Mouse (Mus musculus) gastrocnemius, postnatal 36 days (tissue): Measurements from ENCODE around the gene Igf2r. TPM values are rescaled to one million over a fixed set of nuclear protein-coding genes. Genes with fewer than 3 reads are reported as not detected.
A peak's percentile ranks its signal among the peaks of the same experiment; 100 is the strongest.

Experiments used
- DNase-seq, 2 experiments: peaks; one replicate each; pipeline ENCODE4 v3.0.0; 2022
- intact Hi-C: fragments of 180-260 bp; cut with DNase I; formaldehyde crosslinking; loops from one replicate; pipeline ENCODE4 v1.15.1; 2025
- total RNA-seq, 2 experiments: library from RNA; stranded (reverse); gene quantifications; 2 replicates each; pipeline ENCODE4 v1.2.3; 2021

The Igf2r gene
- total RNA-seq, 2 experiments from 2014 or later, result 41.0 to 42.8 TPM

DNA sequence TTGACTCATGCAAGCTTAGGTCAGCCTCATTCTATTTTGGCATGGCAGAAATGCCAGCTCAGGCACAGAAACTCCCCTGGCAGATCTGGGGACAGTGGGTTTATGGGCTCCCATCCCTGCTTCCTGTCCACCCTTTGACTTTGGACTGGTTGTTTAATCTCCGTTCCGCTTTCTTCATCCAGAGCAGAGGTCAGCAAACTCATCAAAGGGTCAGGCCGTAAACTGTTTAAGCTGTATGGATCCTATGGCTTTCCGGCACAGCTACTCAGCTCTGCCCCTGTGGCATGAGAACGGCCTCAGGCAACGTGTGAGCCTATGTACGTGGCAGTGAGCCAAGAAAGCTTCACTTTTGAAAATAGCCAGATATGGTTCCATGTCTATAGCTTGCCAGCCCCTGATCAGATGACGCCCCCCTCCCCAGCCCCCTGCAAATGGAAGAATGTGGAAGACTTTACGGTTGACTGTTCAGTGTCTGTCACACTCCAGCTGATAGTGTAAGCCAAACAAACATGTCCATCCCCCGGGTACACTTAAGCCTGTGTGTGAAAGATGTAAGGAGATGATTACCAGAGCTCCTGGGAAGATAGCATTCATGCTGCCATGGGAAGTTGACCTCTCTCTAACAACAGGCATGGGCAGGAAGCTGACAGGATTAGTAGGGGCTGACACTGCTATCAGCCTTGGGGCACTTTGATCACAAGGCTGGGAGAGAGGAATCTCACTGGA, 21.1 kb upstream of the Igf2r start:
- intact Hi-C loops, result no loop called here
- DNase-seq, result no peak

- DNase-seq, result no peak
- intact Hi-C loops, result no loop called here
Measured at GRCm38 (mm10) chr17:12782861-12783847, 13.7 kb upstream of the Igf2r start.

DNA sequence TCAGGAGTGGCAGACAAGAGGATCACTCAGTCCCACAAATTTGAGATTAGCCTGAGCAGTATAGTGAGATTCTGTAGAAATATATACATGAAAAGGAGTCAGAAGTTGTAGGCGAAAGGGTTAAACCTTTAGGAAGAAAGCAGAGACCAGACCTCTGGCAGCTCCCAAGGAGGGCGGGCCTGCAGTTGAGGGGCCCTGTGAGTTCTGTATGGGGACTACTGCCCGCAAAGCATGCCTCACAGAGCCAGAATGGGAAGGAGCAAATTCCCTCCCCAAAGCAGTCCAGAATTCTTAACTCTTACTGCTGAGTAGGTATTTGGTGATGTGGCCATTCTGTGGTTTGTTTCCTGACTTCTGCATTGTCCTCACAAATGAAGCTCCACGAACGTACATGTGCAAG, 11.6 kb upstream of the Igf2r start:
- DNase-seq, result no peak
- intact Hi-C loops, result no loop called here

DNA sequence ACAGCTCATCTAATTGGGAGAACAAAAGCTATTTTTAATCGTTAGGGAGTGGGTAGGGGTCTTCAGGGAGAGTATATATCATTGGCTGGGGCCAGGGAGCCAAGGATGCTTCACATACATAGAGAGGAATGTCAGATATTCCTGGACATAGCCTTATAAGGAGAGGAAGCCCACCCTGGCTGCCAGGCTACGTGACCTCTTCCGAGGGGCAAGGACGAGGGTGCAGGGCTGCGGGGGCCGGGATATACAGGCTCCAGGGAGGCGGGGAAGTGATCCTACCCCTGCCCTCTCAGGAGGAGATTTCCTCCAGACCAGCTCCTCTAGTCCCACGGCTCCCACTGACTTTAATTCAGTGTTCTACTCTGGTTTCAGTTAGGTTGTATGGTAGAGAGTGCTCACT, 10.7 kb upstream of the Igf2r start:
- no peak for DNase-seq
- intact Hi-C loops, result no loop called here

DNA sequence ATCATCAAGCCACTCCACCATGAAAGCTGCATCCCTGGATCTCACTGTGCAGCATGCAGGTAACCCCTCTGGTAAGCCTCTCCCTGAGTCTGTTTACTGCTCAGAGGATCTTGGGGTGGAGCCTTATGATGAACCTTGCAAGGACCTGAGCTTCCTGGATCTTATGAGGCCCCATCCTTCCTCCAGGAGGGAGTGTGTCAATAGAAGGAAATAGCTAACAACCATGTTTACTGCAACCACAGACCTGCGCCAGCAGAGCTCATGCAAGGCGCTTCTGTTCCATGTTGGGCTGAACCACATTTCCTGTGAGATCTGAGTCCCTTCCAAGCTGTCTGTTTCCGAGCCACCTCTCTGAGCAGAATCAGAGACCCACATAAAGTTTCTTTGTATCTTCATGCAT, 10.0 kb upstream of the Igf2r start:
- intact Hi-C loops, result no loop called here
- DNase-seq, result no peak

DNA sequence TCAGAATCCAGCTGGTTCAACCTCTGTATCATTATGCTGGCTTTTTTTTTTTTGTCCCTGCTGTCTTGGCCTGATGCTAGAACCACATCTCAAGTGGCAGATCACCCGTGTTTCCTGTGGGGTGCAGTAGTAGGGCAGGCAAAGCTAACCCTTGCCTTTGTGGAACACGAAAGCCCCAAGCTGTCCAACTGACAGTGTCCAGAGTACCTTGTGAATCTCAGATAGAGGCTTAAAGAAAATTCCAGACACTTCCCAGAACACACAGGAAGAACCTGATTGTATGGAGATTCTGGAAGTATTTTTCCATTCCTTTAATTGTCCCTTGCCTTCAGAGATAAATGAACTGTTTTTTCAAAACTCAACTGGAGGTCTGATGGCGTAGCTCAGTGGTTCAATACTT, 4.5 kb upstream of the Igf2r start:
- no peak for DNase-seq
- intact Hi-C loops, result no loop called here

GRCm38 (mm10) chr17:12770500-12770899, 1.0 kb upstream of the Igf2r start:
- intact Hi-C loops, result no loop called here
- DNase-seq, result no peak

DNA sequence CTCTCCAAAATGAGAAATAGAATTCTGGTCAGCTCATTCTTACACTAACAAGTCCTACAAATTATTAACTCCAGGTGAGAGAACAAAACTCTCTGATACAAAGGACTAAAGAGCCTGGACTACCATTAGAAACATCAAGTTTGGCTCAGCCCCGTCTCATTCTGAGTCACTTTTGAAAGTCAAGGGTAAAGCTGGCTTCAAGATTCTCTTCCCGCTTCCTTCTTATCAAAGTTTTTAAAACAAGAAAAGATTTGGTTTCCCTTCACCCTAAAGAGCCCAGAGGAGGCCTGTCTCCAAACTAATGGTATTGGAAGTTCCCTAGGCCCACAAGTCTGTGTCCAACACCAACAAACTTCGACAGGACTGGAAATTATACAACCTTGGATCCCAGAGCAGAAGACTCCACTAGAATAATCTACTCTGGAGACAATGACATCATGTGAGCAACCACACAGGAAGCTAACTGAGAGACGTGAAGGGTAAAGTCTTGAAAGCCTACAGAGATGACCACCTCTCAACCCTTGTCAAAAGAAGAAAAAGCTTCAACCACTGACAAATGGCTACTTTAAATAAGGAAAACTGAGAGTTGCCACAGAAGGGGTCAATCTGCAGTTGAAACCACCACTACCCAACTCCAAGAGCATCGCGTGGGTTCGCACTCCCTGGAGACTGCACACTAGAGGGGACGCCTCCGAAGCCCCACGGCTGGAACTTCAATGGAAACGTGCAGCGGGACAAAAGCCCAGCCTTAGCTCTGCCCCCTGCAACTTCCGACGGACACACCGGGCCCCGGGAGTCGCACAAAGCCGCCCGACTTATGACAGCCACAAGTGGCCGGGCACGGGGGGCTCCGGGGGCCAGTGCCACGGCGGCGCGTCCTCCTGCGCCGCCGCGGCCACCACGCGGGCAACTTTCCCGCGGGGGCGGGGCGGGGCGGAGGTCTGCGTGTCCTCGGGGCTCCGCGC, 767 bp downstream of the Igf2r start:
- intact Hi-C loops, result loop anchor here (2.0 kb wide), 1 partner anchor 46 kb away; no protein-coding TSS in a partner anchor
- no peak for DNase-seq

GRCm38 (mm10) chr17:12767294-12767852, 2.1 kb downstream of the Igf2r start:
- intact Hi-C loops, result no loop called here
- DNase-seq, result no peak

DNA sequence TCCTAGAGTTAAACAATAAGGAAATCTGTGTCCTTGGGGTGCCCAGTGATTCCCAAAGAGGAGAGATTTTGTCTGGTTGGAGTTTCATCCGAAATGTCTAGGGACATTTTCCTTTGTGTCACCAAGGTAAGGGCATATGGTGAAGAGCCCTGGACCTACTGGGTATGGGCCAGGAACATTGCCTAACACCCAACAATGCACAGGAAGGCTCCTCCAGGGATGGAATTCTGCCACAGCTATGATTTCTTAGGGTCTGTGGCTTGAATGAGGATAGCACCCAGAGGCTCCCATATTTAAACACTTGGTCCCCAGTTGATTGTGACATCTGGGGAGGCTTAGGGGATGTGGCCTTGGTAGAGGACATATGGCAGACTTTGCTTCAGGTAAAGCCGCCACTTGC, 6.1 kb downstream of the Igf2r start:
- no peak for DNase-seq
- intact Hi-C loops, result no loop called here

- intact Hi-C loops, result no loop called here
- no peak for DNase-seq
Measured at GRCm38 (mm10) chr17:12760355-12761146, 8.9 kb downstream of the Igf2r start.

GRCm38 (mm10) chr17:12759646-12760074, 9.8 kb downstream of the Igf2r start:
- intact Hi-C loops, result no loop called here

GRCm38 (mm10) chr17:12758701-12759455, 10.6 kb downstream of the Igf2r start:
- no peak for DNase-seq
- intact Hi-C loops, result no loop called here

More at GRCm38 (mm10) chr17:12759646-12760074, 9.8 kb downstream of the Igf2r start:
- DNase-seq, result peak; percentile 68 to 69

- peak in 1 of 2 experiments; percentile 50 for DNase-seq
- intact Hi-C loops, result no loop called here
Measured at GRCm38 (mm10) chr17:12757990-12758389, 11.5 kb downstream of the Igf2r start.

DNA sequence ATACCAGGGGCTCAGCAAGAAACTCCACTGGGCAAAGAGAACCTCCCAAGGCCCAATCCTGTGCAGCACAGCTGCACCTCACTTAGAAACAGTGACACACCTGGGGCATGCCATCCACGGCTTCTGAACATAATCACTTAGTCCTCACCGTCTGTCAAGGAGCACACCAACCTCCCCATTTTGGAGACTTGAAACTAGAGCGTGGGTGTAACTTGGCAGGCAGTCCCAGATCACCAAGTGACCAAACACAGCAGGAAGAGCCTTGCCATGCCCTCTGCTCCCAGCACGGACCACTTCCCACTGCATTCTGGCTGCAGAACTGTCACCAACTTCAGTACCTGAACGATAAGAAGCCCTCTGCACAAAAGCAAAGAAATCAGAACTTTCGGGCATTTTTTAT, 12.3 kb downstream of the Igf2r start:
- intact Hi-C loops, result no loop called here

GRCm38 (mm10) chr17:12755951-12756350, 13.5 kb downstream of the Igf2r start:
- intact Hi-C loops, result no loop called here
- DNase-seq, result no peak

More for the DNA sequence above, 12.3 kb downstream of the Igf2r start:
- DNase-seq, result no peak

DNA sequence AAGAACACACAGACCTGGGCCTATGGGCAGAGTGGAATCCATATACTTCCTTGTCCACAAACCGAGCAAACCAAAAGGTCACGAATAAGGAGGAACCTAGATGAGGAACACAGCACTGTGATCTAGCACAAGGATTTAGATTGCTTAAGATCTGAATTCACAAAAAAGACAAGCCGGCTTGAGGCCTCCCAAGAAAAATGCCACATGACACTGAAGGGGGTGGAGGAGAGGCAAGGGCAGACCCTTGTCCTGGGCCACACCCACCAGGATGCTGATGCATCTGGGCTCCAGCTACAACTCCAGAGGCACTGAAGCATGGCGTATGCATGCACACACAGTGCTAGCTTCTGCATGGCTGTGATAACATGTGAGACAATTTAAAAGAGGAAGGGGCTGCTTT, 14.3 kb downstream of the Igf2r start:
- no peak for DNase-seq

DNA sequence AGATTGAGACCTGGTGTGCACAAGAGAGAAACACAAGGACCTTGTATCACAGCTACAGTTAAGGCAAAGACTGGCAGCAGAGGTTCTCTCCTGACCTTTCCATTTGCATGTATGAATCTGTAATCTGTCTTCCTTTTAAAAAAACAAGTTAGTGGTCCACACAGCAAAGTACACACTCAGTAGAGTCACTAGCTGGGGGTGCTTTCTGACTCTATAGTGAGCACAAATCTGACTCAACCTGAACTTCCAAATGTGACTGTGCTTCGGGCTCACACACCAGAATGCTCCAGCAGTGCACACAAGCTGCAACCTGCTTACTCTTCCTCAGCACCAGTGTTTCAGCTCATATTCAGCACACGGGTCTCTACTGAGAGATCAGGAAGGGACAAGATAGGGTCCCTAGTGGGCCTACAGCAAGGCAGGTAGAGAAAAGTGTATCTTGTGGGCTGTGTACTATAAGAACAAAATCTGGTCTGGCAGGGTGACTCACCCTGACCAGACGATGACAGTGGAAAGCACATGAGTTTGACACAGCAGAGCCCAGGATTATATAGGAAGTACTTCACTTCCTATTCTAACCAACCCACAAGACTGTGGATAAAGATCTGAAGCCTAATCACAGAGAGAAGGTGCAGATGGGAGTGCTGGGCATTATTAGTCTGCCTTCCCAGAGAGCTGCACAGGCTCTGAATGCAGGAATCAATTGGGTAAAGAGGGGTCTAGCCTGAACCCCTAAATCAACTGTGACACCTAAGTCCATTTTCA, 15.0 kb downstream of the Igf2r start:
- DNase-seq, result no peak
- intact Hi-C loops, result no loop called here

More for the DNA sequence above, 14.3 kb downstream of the Igf2r start:
- intact Hi-C loops, result no loop called here
